Mouse (Mus musculus): ENCODE data around the gene Pdcd2. TPM values are rescaled to one million over a fixed set of nuclear protein-coding genes. Genes with fewer than 3 reads are reported as not detected.

Pdcd2 gene
- polyA plus RNA-seq, 1 experiment = 19.2 TPM

DNA sequence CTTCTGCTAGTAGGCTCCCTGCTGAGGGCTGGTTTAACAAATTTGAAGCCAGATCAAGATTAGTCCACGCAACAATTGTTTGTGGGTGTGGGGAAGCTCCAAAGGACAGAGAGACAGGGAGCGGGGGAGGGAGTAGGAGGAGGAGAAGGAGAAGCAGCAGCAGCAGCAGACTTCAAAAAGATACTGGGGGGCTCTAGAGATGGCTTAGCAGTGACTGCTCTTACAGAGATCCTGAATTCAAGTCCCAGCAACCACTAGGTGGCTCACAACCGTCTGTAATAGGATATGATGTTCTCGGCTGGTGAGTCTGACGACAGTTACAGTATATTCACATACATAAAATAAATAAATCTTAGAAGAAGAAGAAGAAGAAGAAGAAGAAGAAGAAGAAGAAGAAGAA is 3.0 kb upstream of the Pdcd2 start:
- H3K36me3 ChIP-seq (ENCODE audit: control insufficient read depth, insufficient read depth, low read length) = no peaks in the 10 kb centered on the region
- H3K27ac ChIP-seq (ENCODE audit: insufficient read depth, low read depth, low read length) = no peak overlapping the region
- no peak overlapping the region for H3K4me3 ChIP-seq (ENCODE audit: insufficient read depth, low read depth, low read length)
- DNase-seq = peak; percentile 53
- no peaks in the 10 kb centered on the region for H3K27me3 ChIP-seq (replicated peaks; ENCODE audit: control insufficient read depth, insufficient read depth, low read length)
- TF ChIP-seq CTCF (conservative IDR thresholded peaks at IDR 0.05; ENCODE audit: insufficient read depth, insufficient read length, low read depth, low read length) (peak; percentile 33), POLR2A (IDR thresholded peaks at IDR 0.05; ENCODE audit: low read depth, low read length) (no peak)
- WGBS = 22% methylated on average over 5 of the region's 5 CpGs
- peaks cover 4% of the 10 kb centered on the region; the same call in 1 of the 2 replicates for H3K4me1 ChIP-seq (ENCODE audit: control insufficient read depth, insufficient read depth, low read length)

DNA sequence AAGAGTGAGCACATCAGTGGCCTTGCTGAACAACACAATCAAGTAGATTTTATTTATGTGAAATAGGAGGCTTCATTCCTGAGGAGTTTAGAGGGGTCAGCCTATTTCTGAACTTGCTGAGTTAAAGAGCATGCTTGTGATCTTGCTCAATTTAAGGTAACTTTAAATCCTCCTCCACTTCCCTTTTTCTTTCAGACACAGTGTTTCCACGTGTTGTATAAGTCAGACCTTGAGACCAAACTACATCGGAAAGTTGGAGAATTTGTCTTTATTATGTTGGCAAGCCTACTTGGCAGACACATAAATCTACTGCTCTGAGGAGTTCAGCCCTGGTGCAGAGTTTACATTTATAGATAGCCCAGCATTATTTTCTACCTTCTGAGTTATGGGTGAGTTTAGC is 1.8 kb upstream of the Pdcd2 start:
- peaks cover 4% of the 10 kb centered on the region; the same call in 1 of the 2 replicates for H3K4me1 ChIP-seq (ENCODE audit: control insufficient read depth, insufficient read depth, low read length)
- no peak for DNase-seq
- 58% methylated on average over 2 of the region's 2 CpGs for WGBS
- TF ChIP-seq POLR2A (IDR thresholded peaks at IDR 0.05; ENCODE audit: low read depth, low read length) (no peak), CTCF (conservative IDR thresholded peaks at IDR 0.05; ENCODE audit: insufficient read depth, insufficient read length, low read depth, low read length) (no peak)
- no peaks in the 10 kb centered on the region for H3K27me3 ChIP-seq (replicated peaks; ENCODE audit: control insufficient read depth, insufficient read depth, low read length)
- no peaks in the 10 kb centered on the region for H3K36me3 ChIP-seq (ENCODE audit: control insufficient read depth, insufficient read depth, low read length)
- no peak overlapping the region for H3K4me3 ChIP-seq (ENCODE audit: insufficient read depth, low read depth, low read length)
- H3K27ac ChIP-seq (ENCODE audit: insufficient read depth, low read depth, low read length) = no peak overlapping the region

DNA sequence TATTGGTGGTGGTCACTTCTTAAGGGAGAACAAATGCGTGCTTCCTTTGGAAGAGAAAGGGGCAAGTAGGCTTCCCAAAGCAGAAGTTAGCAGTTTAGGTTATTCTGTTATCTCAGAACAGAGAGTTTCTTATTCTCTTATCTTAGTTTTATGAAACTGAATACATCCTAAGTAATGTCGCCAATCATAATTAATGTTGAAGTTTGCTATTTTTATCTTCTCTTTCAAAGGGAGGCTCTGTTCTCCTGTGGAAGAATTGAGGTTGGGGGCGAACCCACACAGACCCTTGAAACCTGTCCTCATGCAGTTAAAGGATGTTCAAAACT is 673 bp upstream of the Pdcd2 start:
- Histone ChIP-seq H3K4me3 (ENCODE audit: insufficient read depth, low read depth, low read length) (peak overlapping the region; percentile 85), H3K36me3 (ENCODE audit: control insufficient read depth, insufficient read depth, low read length) (peaks cover 2% of the 10 kb centered on the region; the same call in 1 of the 2 replicates), H3K27me3 (replicated peaks; ENCODE audit: control insufficient read depth, insufficient read depth, low read length) (no peaks in the 10 kb centered on the region), H3K4me1 (ENCODE audit: control insufficient read depth, insufficient read depth, low read length) (peaks cover 4% of the 10 kb centered on the region; the same call in 1 of the 2 replicates), H3K27ac (ENCODE audit: insufficient read depth, low read depth, low read length) (no peak overlapping the region)
- WGBS = 35% methylated on average over 3 of the region's 3 CpGs
- no peak for DNase-seq
- TF ChIP-seq POLR2A (IDR thresholded peaks at IDR 0.05; ENCODE audit: low read depth, low read length) (no peak), CTCF (conservative IDR thresholded peaks at IDR 0.05; ENCODE audit: insufficient read depth, insufficient read length, low read depth, low read length) (no peak)

DNA sequence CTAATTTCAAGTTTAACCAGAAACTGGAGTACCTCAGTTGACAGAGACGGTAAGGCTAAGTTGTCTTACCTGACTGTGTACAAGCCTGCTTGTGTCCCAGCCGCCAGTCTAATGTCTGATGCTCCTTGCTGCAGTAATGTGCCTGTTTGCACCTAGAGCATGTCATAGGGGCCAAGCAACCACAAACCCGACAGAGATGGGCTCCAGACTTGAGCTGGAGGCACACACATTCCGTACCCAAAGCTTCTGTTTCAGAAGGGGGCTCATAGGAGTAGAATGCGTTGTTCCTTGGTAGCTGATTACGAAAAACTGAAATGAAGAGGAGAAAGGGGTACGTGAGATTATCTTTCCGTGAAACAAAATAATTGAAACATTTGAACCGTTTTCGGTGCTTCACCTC is 797 bp downstream of the Pdcd2 start:
- no peaks in the 10 kb centered on the region for H3K27me3 ChIP-seq (replicated peaks; ENCODE audit: control insufficient read depth, insufficient read depth, low read length)
- H3K36me3 ChIP-seq (ENCODE audit: control insufficient read depth, insufficient read depth, low read length) = peaks cover 4% of the 10 kb centered on the region
- TF ChIP-seq POLR2A (IDR thresholded peaks at IDR 0.05; ENCODE audit: low read depth, low read length) (no peak), CTCF (conservative IDR thresholded peaks at IDR 0.05; ENCODE audit: insufficient read depth, insufficient read length, low read depth, low read length) (no peak)
- peaks cover 4% of the 10 kb centered on the region; the same call in 1 of the 2 replicates for H3K4me1 ChIP-seq (ENCODE audit: control insufficient read depth, insufficient read depth, low read length)
- no peak overlapping the region for H3K27ac ChIP-seq (ENCODE audit: insufficient read depth, low read depth, low read length)
- 16% methylated on average over 10 of the region's 10 CpGs for WGBS
- no peak for DNase-seq
- peak overlapping the region; percentile 18; the same call in 1 of the 2 replicates for H3K4me3 ChIP-seq (ENCODE audit: insufficient read depth, low read depth, low read length)

DNA sequence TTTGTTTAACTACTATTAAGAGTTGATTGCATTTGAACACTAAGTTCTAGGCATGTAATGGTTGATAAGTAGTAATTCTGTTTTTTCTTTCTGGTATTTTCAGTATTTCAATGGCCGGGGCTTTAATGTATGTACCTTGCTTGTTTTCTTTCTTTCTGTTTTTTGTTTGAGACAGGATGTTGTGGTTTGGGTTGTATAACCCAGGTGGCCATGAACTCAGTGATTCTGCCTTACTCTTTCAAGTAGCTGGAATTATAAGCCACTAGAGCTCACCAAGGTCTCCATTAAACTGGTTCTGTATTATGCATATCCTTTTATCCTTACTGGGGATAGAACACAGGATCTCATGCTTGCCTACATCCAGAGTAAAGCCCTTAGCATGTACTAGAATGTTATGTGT is 8.3 kb downstream of the Pdcd2 start:
- Histone ChIP-seq H3K4me1 (ENCODE audit: control insufficient read depth, insufficient read depth, low read length) (no peaks in the 10 kb centered on the region), H3K27me3 (replicated peaks; ENCODE audit: control insufficient read depth, insufficient read depth, low read length) (no peaks in the 10 kb centered on the region), H3K4me3 (ENCODE audit: insufficient read depth, low read depth, low read length) (no peak overlapping the region), H3K36me3 (ENCODE audit: control insufficient read depth, insufficient read depth, low read length) (peaks cover 11% of the 10 kb centered on the region), H3K27ac (ENCODE audit: insufficient read depth, low read depth, low read length) (no peak overlapping the region)
- no peak for DNase-seq
- 100% methylated on average over 1 of the region's 1 CpGs for WGBS
- TF ChIP-seq POLR2A (IDR thresholded peaks at IDR 0.05; ENCODE audit: low read depth, low read length) = no peak
- no peak for TF ChIP-seq CTCF (conservative IDR thresholded peaks at IDR 0.05; ENCODE audit: insufficient read depth, insufficient read length, low read depth, low read length)

DNA sequence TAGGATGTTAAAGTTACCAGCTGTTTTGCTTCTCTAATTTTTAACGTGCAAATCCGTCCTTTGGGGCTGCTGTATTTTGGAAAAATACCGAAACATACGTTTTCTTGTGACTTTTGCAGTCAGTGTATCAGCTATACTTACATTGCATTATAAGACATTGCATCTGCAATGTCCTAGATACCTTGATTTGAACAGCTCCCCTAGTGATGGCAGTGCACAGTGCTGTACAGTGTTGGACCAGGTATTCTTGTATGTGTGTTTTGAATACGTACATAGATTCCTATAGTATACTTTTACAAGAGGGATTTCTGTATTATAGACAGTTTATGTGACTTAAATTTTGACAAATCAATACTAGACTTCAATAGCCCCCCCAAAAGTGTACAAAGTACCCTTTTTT is 8.9 kb downstream of the Pdcd2 start:
- Histone ChIP-seq H3K4me1 (ENCODE audit: control insufficient read depth, insufficient read depth, low read length) (no peaks in the 10 kb centered on the region), H3K36me3 (ENCODE audit: control insufficient read depth, insufficient read depth, low read length) (peaks cover 14% of the 10 kb centered on the region), H3K27ac (ENCODE audit: insufficient read depth, low read depth, low read length) (no peak overlapping the region), H3K4me3 (ENCODE audit: insufficient read depth, low read depth, low read length) (no peak overlapping the region), H3K27me3 (replicated peaks; ENCODE audit: control insufficient read depth, insufficient read depth, low read length) (no peaks in the 10 kb centered on the region)
- 96% methylated on average over 5 of the region's 5 CpGs for WGBS
- TF ChIP-seq CTCF (conservative IDR thresholded peaks at IDR 0.05; ENCODE audit: insufficient read depth, insufficient read length, low read depth, low read length) = no peak
- no peak for TF ChIP-seq POLR2A (IDR thresholded peaks at IDR 0.05; ENCODE audit: low read depth, low read length)
- DNase-seq = no peak

DNA sequence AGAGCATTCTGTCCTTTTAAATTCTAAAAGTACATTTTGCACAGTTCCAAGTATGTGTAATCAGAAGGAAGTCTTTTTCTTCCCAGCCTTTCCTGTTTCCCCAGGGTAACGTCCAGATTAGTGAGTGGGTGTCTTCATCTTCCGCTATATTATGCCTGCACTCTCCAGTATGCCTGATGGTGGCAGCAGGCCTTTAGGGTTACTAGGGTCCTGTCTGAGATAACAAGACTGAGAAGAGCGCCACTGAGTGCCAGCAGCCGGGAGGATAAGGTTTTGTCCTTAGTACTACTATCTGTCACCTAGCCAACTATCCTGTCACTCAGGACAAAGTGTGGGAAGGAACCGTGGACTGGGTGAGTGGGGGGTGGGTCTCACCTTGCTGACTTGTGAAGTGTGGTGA is 9.3 kb downstream of the Pdcd2 start:
- 59% methylated on average over 5 of the region's 5 CpGs for WGBS
- TF ChIP-seq POLR2A (IDR thresholded peaks at IDR 0.05; ENCODE audit: low read depth, low read length) = no peak
- TF ChIP-seq CTCF (conservative IDR thresholded peaks at IDR 0.05; ENCODE audit: insufficient read depth, insufficient read length, low read depth, low read length) = no peak
- Histone ChIP-seq H3K27ac (ENCODE audit: insufficient read depth, low read depth, low read length) (no peak overlapping the region), H3K27me3 (replicated peaks; ENCODE audit: control insufficient read depth, insufficient read depth, low read length) (no peaks in the 10 kb centered on the region), H3K4me1 (ENCODE audit: control insufficient read depth, insufficient read depth, low read length) (no peaks in the 10 kb centered on the region), H3K36me3 (ENCODE audit: control insufficient read depth, insufficient read depth, low read length) (peaks cover 13% of the 10 kb centered on the region), H3K4me3 (ENCODE audit: insufficient read depth, low read depth, low read length) (no peak overlapping the region)
- DNase-seq = no peak

DNA sequence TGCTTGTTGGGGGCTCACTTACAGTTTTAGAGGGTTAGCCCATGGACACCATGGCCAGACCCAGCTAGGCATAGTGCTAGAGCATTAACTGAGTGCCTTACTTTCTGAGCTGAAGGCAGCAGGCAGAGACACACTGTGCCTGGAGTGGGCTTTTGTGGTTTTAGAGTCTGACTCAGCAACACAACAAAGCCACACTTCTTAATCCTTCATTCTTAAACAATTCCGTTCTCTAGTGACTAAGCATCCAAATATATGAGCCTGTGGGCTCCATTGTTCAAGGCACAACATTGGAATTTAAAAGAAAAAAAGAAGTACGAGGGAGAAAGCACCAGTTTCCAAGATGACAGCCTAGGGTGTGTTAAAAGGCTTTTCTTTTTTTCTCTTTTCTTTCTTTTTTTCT is 16.4 kb downstream of the Pdcd2 start:
- no peaks in the 10 kb centered on the region for H3K4me1 ChIP-seq (ENCODE audit: control insufficient read depth, insufficient read depth, low read length)
- H3K27me3 ChIP-seq (replicated peaks; ENCODE audit: control insufficient read depth, insufficient read depth, low read length) = no peaks in the 10 kb centered on the region
- 88% methylated on average over 2 of the region's 2 CpGs for WGBS
- no peak overlapping the region for H3K27ac ChIP-seq (ENCODE audit: insufficient read depth, low read depth, low read length)
- H3K36me3 ChIP-seq (ENCODE audit: control insufficient read depth, insufficient read depth, low read length) = peaks cover 8% of the 10 kb centered on the region
- H3K4me3 ChIP-seq (ENCODE audit: insufficient read depth, low read depth, low read length) = no peak overlapping the region
- DNase-seq = no peak
- TF ChIP-seq POLR2A (IDR thresholded peaks at IDR 0.05; ENCODE audit: low read depth, low read length) = no peak
- TF ChIP-seq CTCF (conservative IDR thresholded peaks at IDR 0.05; ENCODE audit: insufficient read depth, insufficient read length, low read depth, low read length) = no peak

Data from kidney, adult 2 months (tissue).